Mouse (Mus musculus) megakaryocyte-erythroid progenitor cell, adult 5-6 weeks (primary cell): Measurements from ENCODE around the gene Mindy4. TPM values are rescaled to one million over a fixed set of nuclear protein-coding genes. Genes with fewer than 3 reads are reported as not detected.

Experiments used
- ATAC-seq: replicated peaks from 2 replicates; pipeline ENCODE4 v1.8.0; 2016; ENCODE audit warnings: mild to moderate bottlenecking, inconsistent platforms; ENCODE audit not compliant: severe bottlenecking, poor library complexity, low FRiP score, low TSS enrichment
- total RNA-seq, 2 experiments: library from RNA; stranded (forward) in 1 of 2; stranded (reverse) in 1 of 2; fragments of 200-1000, 215-1000 nt in 1 of 2; fragments of >200 nt in 1 of 2; fragmentation: Nextera tagmentation in 1 of 2; gene quantifications; 2 replicates each; pipeline ENCODE4 v1.2.3; 2014 to 2017

The Mindy4 gene
- total RNA-seq, 2 experiments from 2014 or later, result 2.1 to 10.6 TPM

GRCm38 (mm10) chr6:55250809-55251208 lies 47.6 kb downstream of the Mindy4 start:
- ATAC-seq, result no peak

GRCm38 (mm10) chr6:55251596-55251995 lies 48.4 kb downstream of the Mindy4 start:
- ATAC-seq, result no peak

GRCm38 (mm10) chr6:55252731-55253247 lies 49.6 kb downstream of the Mindy4 start:
- ATAC-seq, result no peak

GRCm38 (mm10) chr6:55256500-55257191 lies 53.5 kb downstream of the Mindy4 start:
- no peak for ATAC-seq

GRCm38 (mm10) chr6:55257246-55257645 lies 54.1 kb downstream of the Mindy4 start:
- ATAC-seq, result no peak

GRCm38 (mm10) chr6:55258428-55259325 lies 55.5 kb downstream of the Mindy4 start:
- 0 out of 2 replicates have a peak, but pooled peaks have one; percentile 10 for ATAC-seq

- ATAC-seq, result no peak
Measured at GRCm38 (mm10) chr6:55262161-55262560, 59.0 kb downstream of the Mindy4 start.

- peak; percentile 61 for ATAC-seq
Measured at GRCm38 (mm10) chr6:55263490-55264046, 60.4 kb downstream of the Mindy4 start.

- peak; percentile 67 for ATAC-seq
Measured at GRCm38 (mm10) chr6:55264741-55265366, 61.7 kb downstream of the Mindy4 start.

GRCm38 (mm10) chr6:55272952-55273351 lies 69.8 kb downstream of the Mindy4 start:
- ATAC-seq, result peak; percentile 38; the same call in 1 of the 2 replicates

GRCm38 (mm10) chr6:55273463-55273862 lies 70.3 kb downstream of the Mindy4 start:
- ATAC-seq, result 0 out of 2 replicates have a peak, but pooled peaks have one; percentile 9

GRCm38 (mm10) chr6:55275000-55275399 lies 71.8 kb downstream of the Mindy4 start:
- no peak for ATAC-seq

GRCm38 (mm10) chr6:55275786-55276185 lies 72.6 kb downstream of the Mindy4 start:
- ATAC-seq, result no peak

GRCm38 (mm10) chr6:55276692-55277282 lies 73.6 kb downstream of the Mindy4 start:
- ATAC-seq, result peak; percentile 31; the same call in 1 of the 2 replicates

GRCm38 (mm10) chr6:55278086-55278485 lies 74.9 kb downstream of the Mindy4 start:
- ATAC-seq, result no peak

GRCm38 (mm10) chr6:55278520-55278919 lies 75.3 kb downstream of the Mindy4 start:
- no peak for ATAC-seq

- ATAC-seq, result no peak
Measured at GRCm38 (mm10) chr6:55280979-55281378, 77.8 kb downstream of the Mindy4 start.

GRCm38 (mm10) chr6:55281687-55282086 lies 78.5 kb downstream of the Mindy4 start:
- ATAC-seq, result no peak

- ATAC-seq, result no peak
Measured at GRCm38 (mm10) chr6:55282348-55282747, 79.2 kb downstream of the Mindy4 start.
